Mouse (Mus musculus): Measurements from ENCODE around the gene Eif4g3. TPM values are rescaled to one million over a fixed set of nuclear protein-coding genes. Genes with fewer than 3 reads are reported as not detected.

The Eif4g3 gene
- polyA plus RNA-seq, 1 experiment from 2014 or later = 35.4 TPM

DNA sequence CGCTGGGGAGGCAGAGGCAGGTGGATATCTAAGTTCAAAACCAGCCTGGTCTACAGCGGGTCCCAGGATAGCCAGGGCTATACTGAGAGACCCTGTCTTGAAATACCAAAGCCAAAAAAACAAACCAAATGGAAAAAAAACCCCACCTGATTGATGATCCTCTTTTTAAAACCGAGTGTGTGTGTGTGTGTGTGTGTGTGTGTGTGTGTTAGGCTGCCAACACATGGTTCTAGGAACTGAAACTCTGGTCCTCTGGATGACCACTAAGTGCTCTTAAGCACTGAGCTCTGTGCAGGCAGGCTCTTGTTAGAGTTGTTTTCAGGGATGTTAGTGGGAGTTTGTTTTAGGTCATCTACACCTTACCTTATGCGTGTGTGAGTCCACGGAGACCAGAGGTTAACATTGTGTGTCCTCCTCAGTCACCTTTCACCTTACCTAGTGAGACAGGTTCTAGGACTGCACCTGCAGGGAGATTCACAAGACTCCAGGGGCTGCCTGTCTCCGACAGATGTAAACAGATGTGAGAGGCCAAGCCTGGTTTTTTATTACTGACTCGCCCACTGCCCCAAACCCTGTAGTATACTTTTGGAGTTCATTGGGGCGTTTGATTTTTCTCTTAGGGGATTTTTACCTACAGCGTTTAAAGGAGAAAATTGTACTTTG, 14.3 kb downstream of the Eif4g3 start:
- 87% methylated on average over 9 of the region's 9 CpGs for WGBS
- no peak for DNase-seq (ENCODE audit: low spot score)

GRCm38 (mm10) chr4:138008646-138009045, 15.8 kb downstream of the Eif4g3 start:
- no peak for DNase-seq (ENCODE audit: low spot score)
- Histone ChIP-seq H3K4me2 (ENCODE audit: low read depth, low read length) (no peak overlapping the region), H3K4me1 (ENCODE audit: control insufficient read depth, insufficient read depth, low read length) (no peaks in the 10 kb centered on the region), H3K9ac (ENCODE audit: low read depth, low read length) (no peak overlapping the region), H3K27ac (replicated peaks; ENCODE audit: low read depth, low read length) (no peak overlapping the region), H3K4me3 (ENCODE audit: low read depth, low read length) (no peak overlapping the region), H3K27me3 (replicated peaks; ENCODE audit: control insufficient read depth, insufficient read depth, low read length) (no peaks in the 10 kb centered on the region), H3K36me3 (ENCODE audit: control insufficient read depth, insufficient read depth, low read length) (peaks cover 70% of the 10 kb centered on the region), H3K9me3 (ENCODE audit: control insufficient read depth, low read length) (no peaks in the 10 kb centered on the region)
- WGBS = 97% methylated on average over 6 of the region's 6 CpGs
- no peak for ATAC-seq (ENCODE audit: low read depth)

More for the DNA sequence above, 14.3 kb downstream of the Eif4g3 start:
- no peak overlapping the region for H3K27ac ChIP-seq (replicated peaks; ENCODE audit: low read depth, low read length)
- H3K4me3 ChIP-seq (ENCODE audit: low read depth, low read length) = no peak overlapping the region
- peaks cover 67% of the 10 kb centered on the region for H3K36me3 ChIP-seq (ENCODE audit: control insufficient read depth, insufficient read depth, low read length)
- H3K4me1 ChIP-seq (ENCODE audit: control insufficient read depth, insufficient read depth, low read length) = no peaks in the 10 kb centered on the region
- no peak overlapping the region for H3K4me2 ChIP-seq (ENCODE audit: low read depth, low read length)
- no peaks in the 10 kb centered on the region for H3K9me3 ChIP-seq (ENCODE audit: control insufficient read depth, low read length)
- H3K9ac ChIP-seq (ENCODE audit: low read depth, low read length) = no peak overlapping the region
- no peaks in the 10 kb centered on the region for H3K27me3 ChIP-seq (replicated peaks; ENCODE audit: control insufficient read depth, insufficient read depth, low read length)
- no peak for ATAC-seq (ENCODE audit: low read depth)

DNA sequence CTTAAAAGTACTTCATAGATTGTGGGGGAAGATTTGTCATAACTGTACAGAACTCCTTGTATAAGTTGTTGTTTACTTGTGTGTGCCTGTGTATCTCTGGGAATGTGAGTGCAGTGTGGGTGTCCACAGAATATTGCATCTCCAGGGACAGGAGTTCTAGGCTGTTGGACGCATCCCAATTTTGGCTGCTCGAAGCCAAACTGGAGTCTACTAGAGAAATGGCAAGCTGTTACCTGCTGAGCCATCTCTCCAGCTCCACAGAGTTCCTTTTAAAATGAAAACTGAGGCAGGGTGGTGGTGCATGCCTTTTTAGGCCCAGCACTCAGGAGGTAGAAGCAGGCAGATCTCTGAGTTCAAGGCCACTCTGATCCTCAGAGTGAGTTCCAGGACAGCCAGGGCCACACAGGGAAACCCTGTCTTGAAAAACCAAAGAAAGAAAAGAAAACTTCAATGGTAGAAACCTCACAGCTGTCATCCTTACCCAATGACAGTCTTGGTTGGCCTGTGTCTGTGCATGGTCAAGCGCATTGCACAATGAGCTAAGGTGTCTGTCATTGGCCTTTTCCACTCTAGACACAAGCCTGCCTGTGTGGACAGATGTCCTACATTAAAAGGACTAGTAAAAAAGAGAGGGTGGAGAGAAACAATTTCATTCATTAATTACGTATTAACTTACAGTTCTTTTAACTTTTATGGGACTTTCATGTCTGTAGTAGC, 17.1 kb downstream of the Eif4g3 start:
- DNase-seq (ENCODE audit: low spot score) (no peak), ATAC-seq (ENCODE audit: low read depth) (no peak)
- Histone ChIP-seq H3K4me1 (ENCODE audit: control insufficient read depth, insufficient read depth, low read length) (no peaks in the 10 kb centered on the region), H3K4me3 (ENCODE audit: low read depth, low read length) (no peak overlapping the region), H3K27ac (replicated peaks; ENCODE audit: low read depth, low read length) (no peak overlapping the region), H3K27me3 (replicated peaks; ENCODE audit: control insufficient read depth, insufficient read depth, low read length) (no peaks in the 10 kb centered on the region), H3K4me2 (ENCODE audit: low read depth, low read length) (no peak overlapping the region), H3K36me3 (ENCODE audit: control insufficient read depth, insufficient read depth, low read length) (peaks cover 70% of the 10 kb centered on the region), H3K9ac (ENCODE audit: low read depth, low read length) (no peak overlapping the region), H3K9me3 (ENCODE audit: control insufficient read depth, low read length) (no peaks in the 10 kb centered on the region)
- WGBS = 93% methylated on average over 4 of the region's 4 CpGs

- no peak overlapping the region for H3K9ac ChIP-seq (ENCODE audit: low read depth, low read length)
- no peaks in the 10 kb centered on the region for H3K27me3 ChIP-seq (replicated peaks; ENCODE audit: control insufficient read depth, insufficient read depth, low read length)
- H3K27ac ChIP-seq (replicated peaks; ENCODE audit: low read depth, low read length) = no peak overlapping the region
- no peaks in the 10 kb centered on the region for H3K9me3 ChIP-seq (ENCODE audit: control insufficient read depth, low read length)
- no peak overlapping the region for H3K4me2 ChIP-seq (ENCODE audit: low read depth, low read length)
- H3K36me3 ChIP-seq (ENCODE audit: control insufficient read depth, insufficient read depth, low read length) = peaks cover 79% of the 10 kb centered on the region
- H3K4me3 ChIP-seq (ENCODE audit: low read depth, low read length) = no peak overlapping the region
- no peaks in the 10 kb centered on the region; the same call in 1 of the 2 replicates for H3K4me1 ChIP-seq (ENCODE audit: control insufficient read depth, insufficient read depth, low read length)
- 95% methylated on average over 15 of the region's 15 CpGs for WGBS
- DNase-seq (ENCODE audit: low spot score) (no peak), ATAC-seq (ENCODE audit: low read depth) (no peak)
These were observed 21.1 kb downstream of the Eif4g3 start for GRCm38 (mm10) chr4:138013723-138014479.

DNA sequence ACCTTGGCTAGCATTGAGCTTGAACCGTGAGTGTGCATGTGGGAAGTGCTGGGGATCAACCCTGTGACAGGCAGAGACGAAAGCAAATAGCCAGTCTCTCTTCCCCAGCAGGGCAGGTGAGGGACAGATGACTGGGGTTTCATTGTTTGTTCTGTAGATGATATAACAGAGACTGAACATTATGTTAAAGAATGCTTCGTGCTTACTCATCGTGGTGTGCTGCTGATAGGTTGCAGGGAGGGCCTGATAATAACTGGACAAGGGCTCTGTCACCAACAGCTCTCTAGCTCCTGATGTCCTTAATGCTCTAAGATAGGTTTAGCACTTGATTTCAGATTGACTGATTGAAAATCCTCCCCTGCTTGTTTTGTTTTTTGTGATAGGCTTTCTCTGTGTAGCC, 23.1 kb downstream of the Eif4g3 start:
- DNase-seq (ENCODE audit: low spot score) (no peak), ATAC-seq (ENCODE audit: low read depth) (no peak)
- Histone ChIP-seq H3K4me1 (ENCODE audit: control insufficient read depth, insufficient read depth, low read length) (peaks cover 7% of the 10 kb centered on the region), H3K27ac (replicated peaks; ENCODE audit: low read depth, low read length) (no peak overlapping the region), H3K9ac (ENCODE audit: low read depth, low read length) (no peak overlapping the region), H3K27me3 (replicated peaks; ENCODE audit: control insufficient read depth, insufficient read depth, low read length) (no peaks in the 10 kb centered on the region), H3K9me3 (ENCODE audit: control insufficient read depth, low read length) (no peaks in the 10 kb centered on the region), H3K36me3 (ENCODE audit: control insufficient read depth, insufficient read depth, low read length) (peaks cover 65% of the 10 kb centered on the region), H3K4me3 (ENCODE audit: low read depth, low read length) (no peak overlapping the region), H3K4me2 (ENCODE audit: low read depth, low read length) (no peak overlapping the region)
- WGBS = 84% methylated on average over 4 of the region's 4 CpGs

DNA sequence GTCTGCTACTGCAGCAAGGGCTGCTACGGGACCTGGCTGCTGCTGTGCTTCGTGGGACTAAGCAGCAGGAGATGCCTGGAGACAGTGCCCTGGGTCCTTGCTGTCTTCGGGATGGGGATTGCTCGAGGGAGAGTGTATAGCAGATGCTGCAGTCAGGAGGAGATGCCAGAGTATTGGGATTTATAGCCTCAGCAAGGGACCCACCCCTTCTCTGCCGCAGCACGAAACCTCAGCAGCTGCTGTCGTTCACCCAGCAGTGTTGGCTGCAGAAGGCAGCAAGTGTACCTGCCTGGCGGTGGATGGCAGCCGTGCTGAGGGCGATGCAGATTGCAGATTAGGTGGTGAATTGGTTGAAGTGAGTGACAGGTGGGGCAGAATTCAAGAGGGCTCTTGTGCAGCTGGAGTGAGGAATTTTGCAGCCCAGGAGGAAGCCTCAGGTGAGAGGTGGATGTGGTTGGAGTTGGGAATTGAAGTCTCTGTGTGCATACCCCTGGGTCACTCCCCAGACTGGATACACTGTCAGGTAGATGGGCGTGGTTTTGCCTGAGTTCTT, 24.3 kb downstream of the Eif4g3 start:
- 85% methylated on average over 11 of the region's 11 CpGs for WGBS
- peaks cover 7% of the 10 kb centered on the region for H3K4me1 ChIP-seq (ENCODE audit: control insufficient read depth, insufficient read depth, low read length)
- peak; percentile 41; the same call in 1 of the 2 replicates for ATAC-seq (ENCODE audit: low read depth)
- no peaks in the 10 kb centered on the region for H3K9me3 ChIP-seq (ENCODE audit: control insufficient read depth, low read length)
- H3K27me3 ChIP-seq (replicated peaks; ENCODE audit: control insufficient read depth, insufficient read depth, low read length) = no peaks in the 10 kb centered on the region
- H3K4me3 ChIP-seq (ENCODE audit: low read depth, low read length) = no peak overlapping the region
- H3K27ac ChIP-seq (replicated peaks; ENCODE audit: low read depth, low read length) = no peak overlapping the region
- peaks cover 55% of the 10 kb centered on the region for H3K36me3 ChIP-seq (ENCODE audit: control insufficient read depth, insufficient read depth, low read length)
- no peak overlapping the region for H3K4me2 ChIP-seq (ENCODE audit: low read depth, low read length)
- no peak overlapping the region for H3K9ac ChIP-seq (ENCODE audit: low read depth, low read length)
- no peak for DNase-seq (ENCODE audit: low spot score)

- no peak overlapping the region for H3K9ac ChIP-seq (ENCODE audit: low read depth, low read length)
- no peak overlapping the region for H3K4me2 ChIP-seq (ENCODE audit: low read depth, low read length)
- no peaks in the 10 kb centered on the region for H3K9me3 ChIP-seq (ENCODE audit: control insufficient read depth, low read length)
- H3K4me3 ChIP-seq (ENCODE audit: low read depth, low read length) = no peak overlapping the region
- no peaks in the 10 kb centered on the region for H3K27me3 ChIP-seq (replicated peaks; ENCODE audit: control insufficient read depth, insufficient read depth, low read length)
- ATAC-seq (ENCODE audit: low read depth) (peak; percentile 31; the same call in 1 of the 2 replicates), DNase-seq (ENCODE audit: low spot score) (peak; percentile 23)
- H3K4me1 ChIP-seq (ENCODE audit: control insufficient read depth, insufficient read depth, low read length) = peaks cover 7% of the 10 kb centered on the region
- H3K27ac ChIP-seq (replicated peaks; ENCODE audit: low read depth, low read length) = no peak overlapping the region
- H3K36me3 ChIP-seq (ENCODE audit: control insufficient read depth, insufficient read depth, low read length) = peaks cover 50% of the 10 kb centered on the region
- 81% methylated on average over 6 of the region's 6 CpGs for WGBS
These were observed 25.2 kb downstream of the Eif4g3 start for GRCm38 (mm10) chr4:138018011-138018410.

DNA sequence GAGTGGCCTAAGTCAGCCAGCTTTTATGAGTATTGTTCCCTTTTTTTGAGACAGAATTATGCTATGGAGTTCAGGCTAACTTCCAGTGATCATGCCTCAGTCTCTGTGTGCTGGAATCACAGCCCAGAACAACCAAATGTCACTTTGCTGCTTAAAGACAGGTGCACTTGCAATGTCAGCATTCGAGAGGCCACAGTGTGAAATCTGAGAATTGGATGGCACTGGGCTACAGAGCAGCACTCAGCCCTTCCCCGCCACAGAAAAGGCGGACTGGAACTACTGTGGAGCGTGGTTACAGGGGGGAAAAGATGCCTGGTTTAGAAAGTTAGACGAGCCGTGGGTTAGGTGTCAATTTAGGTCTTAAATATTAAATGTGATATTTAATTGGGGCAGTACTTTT, 27.4 kb downstream of the Eif4g3 start:
- H3K9ac ChIP-seq (ENCODE audit: low read depth, low read length) = no peak overlapping the region
- no peak overlapping the region for H3K4me2 ChIP-seq (ENCODE audit: low read depth, low read length)
- no peak overlapping the region for H3K27ac ChIP-seq (replicated peaks; ENCODE audit: low read depth, low read length)
- 47% methylated on average over 6 of the region's 6 CpGs for WGBS
- H3K27me3 ChIP-seq (replicated peaks; ENCODE audit: control insufficient read depth, insufficient read depth, low read length) = no peaks in the 10 kb centered on the region
- no peak overlapping the region for H3K4me3 ChIP-seq (ENCODE audit: low read depth, low read length)
- H3K9me3 ChIP-seq (ENCODE audit: control insufficient read depth, low read length) = no peaks in the 10 kb centered on the region
- DNase-seq (ENCODE audit: low spot score) (peak; percentile 44), ATAC-seq (ENCODE audit: low read depth) (no peak)
- peaks cover 7% of the 10 kb centered on the region for H3K4me1 ChIP-seq (ENCODE audit: control insufficient read depth, insufficient read depth, low read length)
- peaks cover 29% of the 10 kb centered on the region for H3K36me3 ChIP-seq (ENCODE audit: control insufficient read depth, insufficient read depth, low read length)
